Mouse (Mus musculus) brain, embryonic 18.5 days (tissue): ENCODE data around the gene Col28a1.
"Not testable (repeated sequence)": the region's sequence is repeated elsewhere in the genome, so short reads cannot be mapped to it uniquely, and the experiment has no call there.

ENCODE experiments used
- DNase-seq: peaks from one replicate; pipeline ENCODE4 v3.0.0-alpha.2; 2012; ENCODE audit warnings: low read depth, low spot score

The Col28a1 gene

DNA sequence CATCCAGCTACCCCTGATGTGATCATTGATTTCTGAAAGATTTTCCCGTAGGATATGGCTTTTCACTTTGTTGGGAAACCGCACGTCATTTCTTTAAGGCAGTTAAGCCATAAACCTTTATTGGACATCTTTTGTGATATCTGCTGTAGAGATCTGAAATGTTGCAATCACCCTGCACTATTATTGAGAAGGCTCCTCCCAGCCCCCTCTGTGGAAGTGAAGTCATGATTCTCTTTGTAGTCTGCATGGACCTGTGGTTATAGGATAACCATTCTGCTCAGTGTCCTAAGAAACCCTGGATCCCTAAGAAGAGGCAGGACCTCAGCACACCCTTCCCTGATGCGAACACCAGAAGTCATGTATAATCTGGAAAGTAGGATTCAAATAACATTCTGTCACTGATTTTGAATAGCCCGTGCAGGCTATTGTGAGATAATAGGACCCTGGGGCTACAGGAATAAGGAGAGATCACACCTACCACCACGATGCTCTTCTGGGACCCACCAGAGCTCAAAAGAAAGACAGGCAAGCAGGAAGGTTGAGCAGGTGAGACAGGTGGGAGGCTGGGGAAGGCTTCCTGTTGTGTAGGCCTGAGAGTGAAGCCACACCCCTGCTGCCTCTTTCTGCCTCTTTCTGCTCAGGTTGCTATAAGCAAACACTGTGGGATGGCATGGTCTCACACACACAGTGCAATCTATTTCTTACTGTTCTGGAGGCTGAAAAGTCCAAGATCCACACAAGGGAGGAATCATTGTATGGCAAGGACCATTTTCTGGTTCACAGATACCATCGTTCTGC is 166.9 kb downstream of the Col28a1 start:
- no peak for DNase-seq

DNA sequence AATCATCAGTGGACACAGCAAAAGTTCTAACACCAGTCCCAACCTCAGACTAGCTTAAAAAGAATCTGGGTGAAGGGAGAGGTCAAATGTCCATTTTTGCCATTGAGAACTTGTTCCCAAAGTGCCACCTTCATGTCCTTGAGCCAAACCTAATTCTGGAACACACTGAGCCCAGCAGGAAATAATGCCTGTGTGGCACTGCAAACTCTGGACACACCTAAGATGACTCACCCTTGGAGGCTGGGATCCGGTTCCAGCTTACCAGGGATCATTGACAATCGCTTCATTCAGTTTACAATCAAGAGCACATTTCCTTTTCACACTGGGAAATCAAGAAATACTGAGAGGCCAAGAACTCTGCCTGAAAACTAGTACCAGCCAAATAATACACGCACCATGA is 168.9 kb downstream of the Col28a1 start:
- no peak for DNase-seq

DNA sequence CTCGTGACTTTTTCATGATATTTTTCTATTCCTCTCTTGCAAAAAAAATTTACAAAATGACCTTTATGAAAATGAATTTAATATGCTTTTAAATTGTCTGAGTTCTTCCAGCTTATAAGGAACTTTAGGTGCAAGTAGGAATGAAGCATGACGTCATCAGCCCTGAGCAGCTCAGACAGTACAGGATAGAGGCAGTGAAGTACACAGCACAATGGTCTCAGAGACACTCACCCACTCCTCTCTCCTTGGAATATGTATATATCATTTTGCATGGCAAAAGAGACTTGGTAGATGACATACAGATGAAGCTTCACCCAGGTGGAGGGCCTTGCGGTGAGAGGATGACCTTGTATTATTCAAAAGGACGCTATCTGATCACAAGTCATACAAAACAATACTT is 197.7 kb downstream of the Col28a1 start:
- no peak for DNase-seq

DNA sequence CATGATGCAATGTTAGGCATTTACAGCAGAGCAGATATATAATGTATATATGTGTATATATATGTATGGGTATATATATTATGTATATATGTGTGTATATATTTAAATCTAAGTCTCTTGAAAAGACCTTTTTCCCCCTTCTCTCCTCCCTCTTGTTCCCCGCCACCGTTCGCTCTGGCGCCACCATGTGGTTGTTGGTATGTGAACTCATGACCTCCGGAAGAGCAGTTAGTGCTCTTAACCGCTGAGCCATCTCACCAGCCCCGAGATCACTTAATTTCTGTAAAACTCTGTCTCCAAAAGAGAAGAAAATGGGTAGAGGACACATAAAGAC is 208.8 kb downstream of the Col28a1 start:
- no peak for DNase-seq

DNA sequence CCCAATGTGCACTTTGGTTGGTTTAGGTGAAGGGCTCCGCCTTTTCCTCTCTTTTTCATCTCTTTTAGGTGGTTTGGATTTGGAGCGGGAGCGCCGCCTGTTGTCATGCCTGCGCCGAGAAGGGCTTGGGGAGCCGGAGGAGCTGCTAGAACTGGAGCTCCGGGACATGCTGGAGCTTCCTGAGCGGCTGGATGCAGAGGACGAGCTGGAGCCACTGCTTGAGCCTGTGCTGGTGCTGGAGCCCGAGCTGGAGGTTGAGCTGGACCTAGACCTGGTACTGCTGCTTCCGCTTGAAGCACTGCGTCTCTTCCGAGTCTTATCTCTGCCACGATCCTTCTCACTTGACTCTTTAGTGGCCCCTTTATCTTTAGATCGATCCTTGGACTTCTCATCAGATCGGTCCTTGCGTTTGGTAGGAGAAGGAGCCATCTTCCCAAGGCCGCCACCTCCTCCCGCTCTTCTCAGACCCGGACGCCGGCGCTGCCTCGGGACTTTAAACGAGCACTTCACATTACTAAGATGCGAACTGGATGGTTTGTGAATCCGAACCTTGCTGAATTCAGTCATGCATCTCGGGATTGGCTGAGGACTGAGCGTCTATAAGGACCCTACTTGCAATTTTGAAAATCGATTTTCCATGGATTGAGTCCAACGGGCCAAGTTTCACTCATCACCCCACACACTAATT is 209.3 kb downstream of the Col28a1 start:
- DNase-seq, result not testable (repeated sequence)

DNA sequence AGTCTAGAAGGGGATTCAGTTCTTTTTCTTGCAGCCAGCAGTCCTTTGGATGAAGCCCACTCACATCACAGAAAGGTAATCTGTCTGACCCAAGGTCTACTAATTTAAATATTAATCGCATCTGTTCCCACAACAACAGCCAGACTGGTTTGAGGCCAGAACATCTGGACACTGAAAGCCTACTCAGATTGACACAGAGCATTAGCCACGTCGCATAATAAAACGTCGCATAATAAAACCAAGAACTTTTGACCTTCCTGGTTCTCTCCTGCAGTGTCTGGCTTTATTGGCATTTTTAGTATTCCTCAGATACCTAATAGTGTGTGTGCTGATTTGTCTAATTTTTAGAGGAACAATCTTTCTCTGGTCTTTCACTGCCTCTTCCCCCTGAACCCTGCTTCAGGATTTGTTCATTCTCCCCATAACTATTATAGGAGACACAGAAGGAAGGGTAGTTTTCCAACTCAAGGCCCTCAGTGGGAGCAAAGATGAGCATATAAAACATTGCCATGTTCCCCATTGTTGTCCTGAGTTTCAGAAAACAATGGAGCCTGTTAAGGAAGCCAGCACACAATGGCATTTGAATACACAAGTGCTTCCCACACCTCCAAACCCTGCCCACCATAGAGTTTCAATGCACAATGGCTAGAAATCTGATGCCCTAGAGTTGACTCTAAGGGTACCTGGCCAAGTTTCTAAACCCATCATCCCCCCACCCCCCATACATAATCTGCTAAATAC is 221.2 kb downstream of the Col28a1 start:
- no peak for DNase-seq

DNA sequence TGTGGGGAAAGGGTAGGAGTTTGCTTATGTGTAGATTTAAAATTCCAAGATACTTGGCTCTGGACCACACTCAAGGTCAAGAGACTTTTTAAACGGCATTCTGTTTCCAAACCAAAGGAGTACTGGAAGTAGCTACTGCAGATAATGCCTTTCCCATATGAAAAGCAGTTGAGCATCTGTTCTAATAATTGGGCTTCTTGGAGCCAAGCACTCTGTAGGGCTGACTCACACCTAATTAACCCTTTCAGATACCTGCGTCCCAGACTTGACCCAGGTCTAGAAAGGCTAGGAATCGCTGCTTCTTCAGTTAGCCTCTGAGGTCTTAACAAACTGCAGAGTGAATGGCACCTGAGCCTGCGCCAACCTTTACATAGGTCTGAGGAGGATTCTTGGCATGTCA is 223.0 kb downstream of the Col28a1 start:
- no peak for DNase-seq

DNA sequence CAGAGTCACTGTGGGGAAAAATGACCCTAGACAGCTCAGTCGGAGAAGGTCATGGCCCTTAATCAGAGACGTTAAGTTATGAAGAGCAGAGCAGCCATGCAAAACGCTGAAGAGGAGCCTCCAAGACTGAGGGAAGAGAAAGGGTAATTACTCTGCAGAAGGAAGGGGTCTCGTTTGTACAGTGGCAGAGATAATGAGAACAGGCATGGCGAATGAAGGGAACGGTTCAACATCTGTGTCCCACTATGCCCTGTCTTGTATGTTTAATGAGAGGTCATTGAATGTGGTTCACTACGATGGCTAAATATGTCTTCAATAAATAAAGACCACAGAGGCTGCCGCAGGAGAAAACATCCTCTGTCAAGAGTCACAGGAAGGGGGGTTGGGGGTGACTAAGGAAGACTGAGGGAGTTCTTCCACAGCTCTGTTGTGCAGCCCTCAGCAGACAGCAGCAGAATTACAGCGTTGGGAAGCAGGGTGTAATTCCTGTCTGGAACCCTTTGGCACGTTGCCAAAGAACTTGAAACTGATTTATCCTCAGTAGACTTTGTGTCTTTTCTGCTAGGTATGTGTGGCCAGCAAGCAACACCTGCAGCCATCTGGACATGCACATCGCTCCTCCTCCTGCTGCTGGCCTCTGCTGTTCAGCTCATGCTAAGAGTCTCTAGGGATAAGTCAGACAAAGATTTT is 226.4 kb downstream of the Col28a1 start:
- no peak for DNase-seq

DNA sequence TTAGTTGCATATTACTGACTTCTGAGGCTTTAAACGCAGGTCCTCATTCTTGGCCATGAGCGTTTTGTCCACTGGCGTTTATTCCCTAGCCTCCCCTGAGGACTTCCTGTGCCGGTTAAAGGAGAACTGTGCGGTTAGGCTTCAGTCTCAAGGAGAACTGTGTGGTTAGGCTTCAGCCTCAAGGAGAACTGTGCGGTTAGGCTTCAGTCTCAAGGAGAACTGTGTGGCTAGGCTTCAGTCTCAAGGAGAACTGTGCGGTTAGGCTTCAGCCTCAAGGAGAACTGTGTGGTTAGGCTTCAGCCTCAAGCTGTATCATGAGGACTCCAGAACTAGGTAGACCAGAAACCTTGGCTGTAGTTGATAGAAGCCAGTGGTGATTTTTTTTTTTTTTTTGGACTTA is 229.7 kb downstream of the Col28a1 start:
- no peak for DNase-seq

DNA sequence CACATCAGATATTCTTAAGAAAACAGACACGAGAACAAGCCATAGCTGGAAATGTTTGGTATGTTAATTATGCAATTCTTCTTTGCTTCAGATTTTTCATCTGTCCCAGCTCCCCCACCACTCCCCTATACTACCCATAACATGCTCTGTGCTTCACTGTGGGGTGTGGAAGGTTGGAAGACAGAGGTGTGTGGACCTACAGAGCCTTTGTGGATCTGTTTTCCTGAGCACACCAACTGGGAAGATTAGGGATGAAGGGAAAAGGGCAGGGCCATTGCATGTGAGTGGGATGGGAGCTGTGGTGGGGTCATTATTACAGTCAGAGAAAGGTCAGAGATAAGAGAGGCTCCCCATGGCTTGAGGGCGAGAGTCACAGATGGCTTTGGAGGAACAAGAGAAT is 240.2 kb downstream of the Col28a1 start:
- DNase-seq, result no peak

DNA sequence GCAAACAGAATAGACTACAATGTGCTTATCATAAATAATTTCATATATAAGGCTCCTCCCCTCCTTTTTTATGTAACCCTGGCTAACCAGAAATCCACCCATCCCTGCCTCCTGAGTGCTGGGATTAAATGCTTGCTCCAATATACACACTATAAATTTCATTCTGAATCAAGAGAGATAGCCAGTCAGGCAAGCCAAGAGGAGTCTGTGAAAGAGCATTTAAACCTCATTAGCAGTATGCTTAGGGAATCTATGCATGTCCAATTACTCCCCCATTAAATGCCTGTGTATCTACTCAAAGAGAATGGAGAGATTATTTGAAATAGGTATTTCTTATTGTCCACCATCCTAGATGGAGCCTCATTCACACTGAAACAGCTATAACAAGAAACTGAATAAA is 240.6 kb downstream of the Col28a1 start:
- no peak for DNase-seq
